Mouse (Mus musculus): Measurements from ENCODE around the gene Grm4.
"Not testable (repeated sequence)": the region's sequence is repeated elsewhere in the genome, so short reads cannot be mapped to it uniquely, and the experiment has no call there.

Gene Grm4

DNA sequence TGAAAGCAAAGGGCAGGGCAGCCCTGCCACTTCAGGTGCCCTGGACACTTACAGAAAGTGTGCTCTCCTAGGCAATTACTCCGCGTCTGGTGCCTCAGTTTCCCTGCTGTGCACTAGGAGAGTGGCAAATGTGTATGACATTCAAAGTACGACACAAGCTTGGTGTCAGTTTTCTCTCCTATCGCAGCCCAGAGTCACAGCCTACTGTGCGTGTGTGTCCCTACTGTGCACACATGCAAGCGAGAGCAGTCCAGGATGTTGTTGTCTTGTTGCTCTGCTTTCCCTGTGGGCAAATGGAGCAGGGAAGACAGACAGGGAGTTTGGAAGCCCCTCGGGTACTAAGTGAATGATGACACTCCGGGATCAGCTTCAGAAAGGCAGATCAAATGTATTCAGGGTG is 131.2 kb downstream of the Grm4 start:
- DNase-seq = no peak

DNA sequence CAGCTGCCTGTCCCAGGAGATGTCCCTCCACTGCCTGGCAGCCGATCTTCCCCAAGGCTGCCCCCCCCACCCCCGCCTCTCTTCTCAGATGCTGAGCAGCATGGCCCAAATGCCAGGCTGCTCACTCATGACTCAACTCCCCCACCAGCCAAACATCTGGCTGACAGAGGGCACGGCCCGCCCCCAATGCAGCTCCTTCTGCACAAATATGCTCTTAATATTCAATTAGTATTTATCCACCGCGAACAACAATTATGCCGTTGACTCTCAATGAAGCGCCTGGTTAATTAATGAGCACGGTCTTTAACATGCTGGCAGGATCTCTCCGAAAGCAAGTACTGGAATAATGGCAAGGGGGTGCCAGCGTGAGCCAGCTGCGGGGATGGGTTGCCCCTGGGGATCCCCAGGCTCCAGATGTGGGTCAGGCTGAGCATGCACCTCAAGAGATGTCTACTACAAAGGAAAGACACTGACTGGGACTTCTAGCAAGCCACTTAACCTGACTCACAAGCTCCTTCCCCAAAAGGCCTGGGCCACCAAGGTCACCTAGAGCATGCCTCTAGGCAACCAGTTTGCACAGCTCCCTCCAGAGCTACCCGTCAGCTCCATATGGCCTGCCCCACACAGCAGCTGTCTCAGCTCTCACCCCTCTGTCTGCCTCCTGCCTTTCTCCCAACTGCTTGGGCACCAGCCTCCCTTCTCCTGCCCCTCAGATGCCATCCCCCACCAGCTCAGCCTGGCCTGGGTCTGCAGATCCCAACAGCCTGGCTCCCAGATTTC is 131.8 kb downstream of the Grm4 start:
- DNase-seq = no peak

DNA sequence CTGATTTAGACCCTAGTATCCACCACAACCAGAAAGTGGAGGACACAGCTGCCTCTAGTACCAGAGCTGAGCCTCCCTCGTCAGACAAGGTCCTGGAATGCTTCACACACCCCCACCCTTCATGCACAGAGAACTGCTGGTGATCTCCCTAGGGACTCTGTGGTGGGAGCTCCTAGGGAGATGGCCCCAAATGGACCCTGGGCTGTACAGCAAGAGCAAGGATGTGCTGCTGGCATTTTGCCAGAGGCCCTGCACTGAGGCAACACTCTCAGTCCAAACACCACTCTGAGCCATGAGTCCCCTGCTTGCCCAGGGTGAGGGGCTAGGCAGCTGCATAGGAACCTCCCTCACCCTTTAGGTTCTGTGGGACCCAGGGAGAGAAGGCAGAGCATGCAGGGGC is 134.8 kb downstream of the Grm4 start:
- DNase-seq = no peak

DNA sequence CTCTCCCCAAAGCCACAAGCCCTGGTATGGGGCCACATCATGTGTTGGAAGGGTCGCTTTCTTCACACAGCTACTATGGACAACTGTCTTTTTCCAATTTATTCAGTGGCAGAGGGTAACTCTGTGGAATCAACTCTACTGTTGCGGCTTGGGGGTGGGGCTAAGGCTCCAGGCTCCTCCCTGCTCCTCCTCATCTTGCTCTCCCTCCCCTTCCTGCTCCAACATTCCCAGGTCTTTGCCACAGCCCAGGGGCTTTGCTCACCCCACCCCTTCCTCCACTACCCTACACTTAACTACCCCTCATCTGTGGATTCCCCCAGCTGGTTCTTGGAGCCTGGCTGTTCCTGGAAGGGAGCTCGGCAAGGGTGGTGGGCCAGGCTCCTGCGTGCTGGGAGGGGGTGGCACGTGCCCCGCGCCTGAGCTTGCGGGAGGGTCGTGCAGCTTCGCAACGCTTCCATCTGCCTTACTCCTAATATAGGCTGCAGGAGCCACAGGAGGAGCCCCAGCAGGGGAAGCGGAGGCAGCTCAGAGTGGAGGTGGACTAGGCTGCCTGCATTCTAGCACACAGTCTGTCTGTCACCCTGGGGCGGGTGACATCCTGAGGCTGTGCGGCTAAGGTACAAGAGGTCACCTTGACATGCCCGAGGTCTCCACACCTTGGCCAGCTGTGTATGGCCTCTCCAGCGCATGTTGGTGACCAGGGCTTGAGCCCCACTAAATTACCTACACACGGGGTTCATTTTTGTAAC is 135.5 kb downstream of the Grm4 start:
- DNase-seq = no peak

DNA sequence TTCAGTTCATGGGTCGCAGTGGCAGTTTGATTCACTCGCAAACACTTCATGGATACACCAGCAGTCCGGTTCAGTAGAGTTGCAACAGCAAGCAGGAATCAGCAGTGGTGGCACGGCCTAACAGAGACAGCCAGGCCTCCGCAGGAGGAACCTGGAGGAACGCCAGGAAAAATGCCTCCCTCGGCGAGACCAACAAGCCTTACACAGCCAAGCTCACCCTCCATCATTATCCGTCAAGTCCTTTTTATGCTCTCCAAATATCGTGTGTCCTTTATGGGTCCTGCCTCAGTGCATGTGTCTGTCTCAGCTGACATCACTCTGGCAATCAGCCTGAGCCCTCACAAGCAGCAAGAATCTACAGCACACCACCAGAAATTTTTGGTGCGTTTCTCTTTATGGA is 138.3 kb downstream of the Grm4 start:
- DNase-seq = peak in 1 of 2 experiments; percentile 11

DNA sequence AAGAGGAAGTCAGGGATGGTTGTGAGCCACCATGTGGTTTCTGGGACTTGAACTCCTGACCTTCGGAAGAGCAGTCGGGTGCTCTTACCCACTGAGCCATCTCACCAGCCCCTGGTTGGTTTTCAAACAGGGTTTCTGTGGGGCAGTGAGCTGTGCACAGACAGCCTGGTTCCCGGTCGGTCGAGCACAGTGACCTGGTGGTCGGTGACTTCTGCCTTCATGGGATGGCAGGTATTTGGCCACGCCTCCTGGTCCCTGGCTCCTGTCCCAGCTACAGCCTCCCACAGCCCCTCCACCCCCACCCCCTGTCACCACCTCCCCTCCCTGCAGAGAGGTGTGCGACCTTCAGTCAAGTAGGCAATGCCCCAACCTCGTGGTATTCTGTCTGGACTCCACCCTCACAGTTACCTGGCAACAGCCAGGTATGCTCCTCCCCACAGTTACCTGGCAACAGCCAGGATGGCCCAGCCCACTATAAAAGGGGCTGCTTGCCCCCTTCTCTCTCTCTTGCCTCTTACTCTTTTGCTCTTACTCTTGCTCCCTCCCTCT is 140.2 kb downstream of the Grm4 start:
- DNase-seq = not testable (repeated sequence)

DNA sequence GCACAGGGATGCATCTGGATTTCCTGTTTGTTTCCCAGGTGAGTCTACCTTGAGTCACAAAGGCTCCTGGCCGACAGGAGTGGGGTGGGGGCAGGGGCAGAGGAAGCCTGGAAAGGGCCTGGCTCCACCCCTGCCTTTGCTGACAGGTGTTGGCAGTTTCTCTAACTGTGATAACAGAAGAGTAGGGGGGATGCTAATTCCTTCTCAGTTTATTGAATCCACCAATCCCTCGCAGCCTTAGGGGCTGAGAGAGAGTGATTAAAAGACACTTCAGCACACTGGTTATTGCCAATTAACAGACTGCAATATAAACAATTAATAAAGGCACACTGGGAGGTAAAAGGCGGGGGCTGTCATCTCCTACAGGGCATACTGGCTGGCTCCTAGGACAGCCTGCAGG is 142.2 kb downstream of the Grm4 start:
- no peak for DNase-seq

DNA sequence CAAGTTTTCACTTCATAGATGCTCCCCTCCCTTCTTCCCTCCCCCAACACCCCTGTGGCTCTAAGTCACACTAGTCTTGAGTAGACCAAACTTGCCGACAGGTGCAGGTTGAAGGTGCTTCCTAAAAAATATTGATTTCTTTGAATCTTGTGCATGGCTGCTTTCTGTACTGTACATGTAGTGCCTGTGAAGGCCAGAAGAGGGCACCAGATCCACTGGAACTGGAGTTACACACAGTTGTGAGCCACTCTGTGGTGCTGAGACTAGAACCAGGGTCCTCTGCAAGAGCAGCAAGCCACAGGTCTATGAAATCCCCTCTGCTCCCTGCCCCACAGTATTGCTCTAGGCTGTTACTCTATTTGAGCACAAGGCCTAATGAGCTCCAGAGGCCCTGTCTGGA is 144.1 kb downstream of the Grm4 start:
- no peak for DNase-seq

DNA sequence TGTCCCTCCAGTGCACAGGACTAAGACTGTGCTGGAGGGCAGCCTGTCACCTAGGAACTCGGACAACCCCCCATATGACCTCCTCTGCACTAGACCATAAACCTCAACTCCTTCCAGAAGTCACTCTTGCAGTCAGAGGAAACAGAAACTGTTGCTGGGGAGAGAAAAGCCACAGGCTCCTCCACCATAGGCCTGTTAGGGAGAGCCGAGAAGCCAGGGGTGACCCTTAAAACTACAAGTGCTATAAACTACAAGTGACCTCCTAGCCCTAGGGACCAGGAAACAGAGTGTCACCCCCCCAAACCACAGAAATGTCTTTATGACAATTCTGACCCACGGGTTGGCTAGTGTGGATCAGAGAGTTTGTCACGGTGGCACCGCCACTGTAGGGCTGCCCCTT is 145.7 kb downstream of the Grm4 start:
- no peak for DNase-seq

Measured in cerebellum, adult 18-20 months (tissue).